7 mouse cellular contexts compared by ENCODE assay signal in the genomic region with DNA sequence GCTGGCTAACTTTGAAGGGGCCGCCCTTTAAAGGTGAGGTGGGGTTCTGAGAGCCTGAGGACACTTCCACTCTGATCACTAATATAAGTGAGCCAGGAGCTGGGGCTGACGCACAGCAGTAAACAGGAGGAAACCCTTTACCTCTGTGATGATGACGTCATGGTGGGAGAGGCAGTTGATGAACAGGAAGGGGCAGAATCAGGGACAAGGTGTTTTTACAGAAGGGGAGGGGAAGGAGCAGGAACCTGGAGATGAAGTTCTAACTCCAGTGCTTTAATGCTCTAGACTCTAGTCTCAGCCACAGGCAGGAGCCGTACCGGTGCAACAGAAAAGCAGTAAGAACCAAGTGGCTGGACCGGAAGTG. TPM values are rescaled to one million over a fixed set of nuclear protein-coding genes. Genes with fewer than 3 reads are reported as not detected.
DNase-seq lines count a peak whose midpoint lies in the region; ATAC-seq and TF ChIP-seq lines count a peak whose summit lies in the region.

No protein-coding gene starts in this region.

- TF ChIP-seq POLR2A in bone marrow, adult 2 months (IDR thresholded peaks at IDR 0.05; ENCODE audit: borderline replicate concordance, control insufficient read depth, low read depth, low read length) = no peak
- no peak for TF ChIP-seq POLR2A in liver, adult 2 months (IDR thresholded peaks at IDR 0.05; ENCODE audit: extremely low read depth, insufficient read depth, low read length)
- TF ChIP-seq POLR2A in myocyte (IDR thresholded peaks at IDR 0.05; ENCODE audit: insufficient read length, low read depth) = no peak

- no peak for TF ChIP-seq CTCF in bone marrow, adult 2 months (IDR thresholded peaks at IDR 0.05; ENCODE audit: control insufficient read depth, insufficient read depth, low read length)
- TF ChIP-seq CTCF in liver, adult 2 months (IDR thresholded peaks at IDR 0.05; ENCODE audit: low read depth, low read length) = no peak

- peaks cover 9% of the 10 kb centered on the region; the same call in 1 of the 2 replicates for H3K4me1 ChIP-seq in neural tube, embryonic 11.5 days (ENCODE audit: control insufficient read depth, insufficient read depth, low read length)
- H3K4me1 ChIP-seq in bone marrow, adult 2 months (ENCODE audit: control insufficient read depth, insufficient read depth, low read length) = no peaks in the 10 kb centered on the region
- H3K4me1 ChIP-seq in forebrain, embryonic 16.5 days (replicated peaks; ENCODE audit: control insufficient read depth, insufficient read depth, low read length) = peaks cover 17% of the 10 kb centered on the region
- peaks cover 2% of the 10 kb centered on the region for H3K4me1 ChIP-seq in liver, adult 2 months (ENCODE audit: control insufficient read depth, insufficient read depth, low read length)

- H3K27me3 ChIP-seq in neural tube, embryonic 11.5 days (ENCODE audit: control insufficient read depth, insufficient read depth, low read length) = no peaks in the 10 kb centered on the region
- H3K27me3 ChIP-seq in forebrain, embryonic 16.5 days (replicated peaks; ENCODE audit: control insufficient read depth, insufficient read depth, low read length) = no peaks in the 10 kb centered on the region
- H3K27me3 ChIP-seq in liver, adult 2 months (ENCODE audit: control insufficient read depth, insufficient read depth, low read length) = no peaks in the 10 kb centered on the region
- H3K27me3 ChIP-seq in myocyte (ENCODE audit: control insufficient read depth, insufficient read depth, insufficient read length) = no peaks in the 10 kb centered on the region

- peak overlapping the region; percentile 84 for H3K27ac ChIP-seq in neural tube, embryonic 11.5 days (ENCODE audit: low read depth, low read length)
- peak overlapping the region; percentile 73 for H3K27ac ChIP-seq in bone marrow, adult 2 months (ENCODE audit: control insufficient read depth, insufficient read depth, low read depth, low read length, poor library complexity)
- peak overlapping the region; percentile 85 for H3K27ac ChIP-seq in forebrain, embryonic 16.5 days (ENCODE audit: low read length)
- H3K27ac ChIP-seq in liver, adult 2 months (replicated peaks; ENCODE audit: insufficient read depth, low read depth, low read length) = peak overlapping the region; percentile 80

- H3ac ChIP-seq in myocyte (ENCODE audit: control insufficient read depth, insufficient read length) = peak overlapping the region; percentile 50

- H3K9me3 ChIP-seq in neural tube, embryonic 11.5 days (ENCODE audit: control insufficient read depth, low read length) = no peaks in the 10 kb centered on the region
- no peaks in the 10 kb centered on the region for H3K9me3 ChIP-seq in forebrain, embryonic 16.5 days (ENCODE audit: control insufficient read depth, low read length)

- peaks cover 19% of the 10 kb centered on the region for H3K36me3 ChIP-seq in neural tube, embryonic 11.5 days (ENCODE audit: control insufficient read depth, insufficient read depth, low read length)
- H3K36me3 ChIP-seq in forebrain, embryonic 16.5 days (ENCODE audit: control insufficient read depth, insufficient read depth) = peaks cover 28% of the 10 kb centered on the region
- peaks cover 14% of the 10 kb centered on the region; the same call in 1 of the 2 replicates for H3K36me3 ChIP-seq in liver, adult 2 months (ENCODE audit: control insufficient read depth, insufficient read depth, low read length)
- H3K36me3 ChIP-seq in myocyte (ENCODE audit: control insufficient read depth, insufficient read depth) = peaks cover 11% of the 10 kb centered on the region

- 15% methylated on average over 6 of the region's 6 CpGs for WGBS in neural tube, embryonic 11.5 days
- WGBS in bone marrow, adult 2 months = 12% methylated on average over 6 of the region's 6 CpGs
- 12% methylated on average over 6 of the region's 6 CpGs for WGBS in forebrain, embryonic 16.5 days
- WGBS in liver, adult 2 months = 10% methylated on average over 6 of the region's 6 CpGs

- H3K4me2 ChIP-seq in neural tube, embryonic 11.5 days (ENCODE audit: low read depth) = peak overlapping the region; percentile 98
- peak overlapping the region; percentile 93 for H3K4me2 ChIP-seq in forebrain, embryonic 16.5 days (ENCODE audit: low read length)
- peak overlapping the region; percentile 97 for H3K4me2 ChIP-seq in myocyte (ENCODE audit: low read depth)

- no peak for DNase-seq in neural tube, embryonic 11.5 days (ENCODE audit: low spot score)
- no peak for DNase-seq in neural tube, embryonic 10.5 days (ENCODE audit: extremely low spot score, low spot score)
- DNase-seq in liver, adult 2 months (ENCODE audit: extremely low read depth, low read depth, low spot score) = peak; percentile 54
- DNase-seq in left cerebral cortex, postnatal 4 days = no peak

- intact Hi-C loops in left cerebral cortex, postnatal 4 days (cut with DNase I) = no loop called here

- H3K4me3 ChIP-seq in neural tube, embryonic 11.5 days (ENCODE audit: low read depth, low read length) = peak overlapping the region; percentile 81
- H3K4me3 ChIP-seq in bone marrow, adult 2 months (replicated peaks; ENCODE audit: control insufficient read depth, low read depth, low read length) = peak overlapping the region; percentile 85
- H3K4me3 ChIP-seq in forebrain, embryonic 16.5 days (replicated peaks; ENCODE audit: low read length) = peak overlapping the region; percentile 60
- peak overlapping the region; percentile 88 for H3K4me3 ChIP-seq in liver, adult 2 months (ENCODE audit: insufficient read depth, low read depth, low read length)
- peak overlapping the region; percentile 56 for H3K4me3 ChIP-seq in myocyte

- peak overlapping the region; percentile 79 for H3K9ac ChIP-seq in neural tube, embryonic 11.5 days (ENCODE audit: low read length)
- H3K9ac ChIP-seq in forebrain, embryonic 16.5 days (replicated peaks; ENCODE audit: low read depth, low read length) = peak overlapping the region; percentile 73
- H3K9ac ChIP-seq in liver, adult 2 months (ENCODE audit: low read depth, low read length) = peak overlapping the region; percentile 90

- peaks cover 3% of the 10 kb centered on the region; the same call in 1 of the 2 replicates for H3K79me2 ChIP-seq in liver, adult 2 months (ENCODE audit: control insufficient read depth, insufficient read depth, low read length)
- no peaks in the 10 kb centered on the region for H3K79me2 ChIP-seq in myocyte (ENCODE audit: control insufficient read depth, insufficient read depth)

- ATAC-seq in neural tube, embryonic 11.5 days (ENCODE audit: insufficient read depth, low FRiP score, low TSS enrichment) = peak; percentile 39
- ATAC-seq in forebrain, embryonic 16.5 days = peak; percentile 9; the same call in 1 of the 2 replicates

TF ChIP-seq in myocyte, 11 proteins besides CTCF, POLR2A, EP300 and RAD21 (continues in another document):
- TF ChIP-seq MYOD1 (IDR thresholded peaks at IDR 0.05; ENCODE audit: control insufficient read depth in 1 of 3, insufficient read length in 2 of 3, low read depth in 2 of 3) (no peak), TCF12 (IDR thresholded peaks at IDR 0.05; ENCODE audit: insufficient read depth, poor library complexity, severe bottlenecking) (no peak), TCF3 (IDR thresholded peaks at IDR 0.05; ENCODE audit: insufficient read length, low read depth) (no peak), POLR2AphosphoS2 (IDR thresholded peaks at IDR 0.05; ENCODE audit: insufficient read length, low read depth) (no peak), MAX (IDR thresholded peaks at IDR 0.05; ENCODE audit: low read depth) (no peak), E2F4 (IDR thresholded peaks at IDR 0.05; ENCODE audit: insufficient read depth) (no peak), CEBPB (IDR thresholded peaks at IDR 0.05; ENCODE audit: insufficient read depth, poor library complexity, severe bottlenecking) (no peak), REST (IDR thresholded peaks at IDR 0.05; ENCODE audit: insufficient read depth, insufficient read length) (no peak)

RNA-seq across cellular contexts. Expression of a gene that starts 0.7 kb away (rescaled TPM):
- 50.7 and 55.9 TPM in 2 replicates for polyA plus RNA-seq in neural tube, embryonic 11.5 days (2014; fragmentation: Nextera tagmentation; extraction: Ambion mirVana)
- polyA plus RNA-seq in bone marrow, adult 2 months (2011; ENCODE audit: insufficient read depth, insufficient read length, low replicate concordance, missing spikeins) = 11.1 and 26.0 TPM in 2 replicates
- polyA plus RNA-seq in forebrain, embryonic 16.5 days (2015; fragmentation: Nextera tagmentation; extraction: Ambion mirVana) = 46.5 and 57.1 TPM in 2 replicates
- 17.1 and 25.8 TPM in 2 replicates for total RNA-seq in liver, adult 2 months (2014; rRNA removed)
- polyA plus RNA-seq in liver, adult 2 months (2012; rRNA removed) = 43.1 and 75.7 TPM in 2 replicates
- polyA plus RNA-seq in myocyte (2012; fragmentation: generic; extraction: Trizol) = 22.8 TPM
- 10 to 100 TPM; 25.1 to 26.4 TPM for total RNA-seq in left cerebral cortex, postnatal 4 days (2021)

RNA-seq across cellular contexts. Expression of a gene that starts 6.9 kb away (rescaled TPM):
- polyA plus RNA-seq in neural tube, embryonic 11.5 days (2014; fragmentation: Nextera tagmentation; extraction: Ambion mirVana) = 301 and 323 TPM in 2 replicates
- polyA plus RNA-seq in bone marrow, adult 2 months (2011; ENCODE audit: insufficient read depth, insufficient read length, low replicate concordance, missing spikeins) = 101 and 196 TPM in 2 replicates
- 214 and 231 TPM in 2 replicates for polyA plus RNA-seq in forebrain, embryonic 16.5 days (2015; fragmentation: Nextera tagmentation; extraction: Ambion mirVana)
- total RNA-seq in liver, adult 2 months (2014; rRNA removed) = 103 and 115 TPM in 2 replicates
- 99.3 and 105 TPM in 2 replicates for polyA plus RNA-seq in liver, adult 2 months (2012; rRNA removed)
- polyA plus RNA-seq in myocyte (2012; fragmentation: generic; extraction: Trizol) = 232 TPM
- total RNA-seq in left cerebral cortex, postnatal 4 days (2021) = 100 to 1,000 TPM; 105 to 120 TPM

RNA-seq across cellular contexts. Expression of a gene that starts 13.7 kb away (rescaled TPM):
- polyA plus RNA-seq in neural tube, embryonic 11.5 days (2014; fragmentation: Nextera tagmentation; extraction: Ambion mirVana) = 21.4 and 26.6 TPM in 2 replicates
- polyA plus RNA-seq in bone marrow, adult 2 months (2011; ENCODE audit: insufficient read depth, insufficient read length, low replicate concordance, missing spikeins) = 9.4 and 27.9 TPM in 2 replicates
- polyA plus RNA-seq in forebrain, embryonic 16.5 days (2015; fragmentation: Nextera tagmentation; extraction: Ambion mirVana) = 26.8 and 31.0 TPM in 2 replicates
- total RNA-seq in liver, adult 2 months (2014; rRNA removed) = 2.3 and 6.9 TPM in 2 replicates
- polyA plus RNA-seq in liver, adult 2 months (2012; rRNA removed) = 8.7 and 19.1 TPM in 2 replicates
- 28.9 TPM for polyA plus RNA-seq in myocyte (2012; fragmentation: generic; extraction: Trizol)
- total RNA-seq in left cerebral cortex, postnatal 4 days (2021) = 10 to 100 TPM; 19.7 to 23.5 TPM

RNA-seq across cellular contexts. Expression of a gene that starts 19.6 kb away (rescaled TPM):
- polyA plus RNA-seq in neural tube, embryonic 11.5 days (2014; fragmentation: Nextera tagmentation; extraction: Ambion mirVana) = 34.9 and 35.5 TPM in 2 replicates
- polyA plus RNA-seq in bone marrow, adult 2 months (2011; ENCODE audit: insufficient read depth, insufficient read length, low replicate concordance, missing spikeins) = 2.0 and 4.0 TPM in 2 replicates
- 40.1 and 41.8 TPM in 2 replicates for polyA plus RNA-seq in forebrain, embryonic 16.5 days (2015; fragmentation: Nextera tagmentation; extraction: Ambion mirVana)
- total RNA-seq in liver, adult 2 months (2014; rRNA removed) = 2.8 and 3.7 TPM in 2 replicates
- 6.9 and 8.4 TPM in 2 replicates for polyA plus RNA-seq in liver, adult 2 months (2012; rRNA removed)
- 12.7 TPM for polyA plus RNA-seq in myocyte (2012; fragmentation: generic; extraction: Trizol)
- total RNA-seq in left cerebral cortex, postnatal 4 days (2021) = 10 to 100 TPM; 22.9 to 23.3 TPM
